Mouse (Mus musculus): ENCODE results near the gene Olfr905. TPM values are rescaled to one million over a fixed set of nuclear protein-coding genes. Genes with fewer than 3 reads are reported as not detected.

Gene Olfr905
- polyA plus RNA-seq (2014; fragmentation: Nextera tagmentation; extraction: Ambion mirVana) = not detected in 2 replicates

GRCm38 (mm10) chr9:38470807-38471206 lies at the start of gene Olfr905:
TSS of gene Olfr905 (plus strand) at chr9:38471107.
- no peaks in the 10 kb centered on the region for H3K36me3 ChIP-seq (ENCODE audit: control insufficient read depth, insufficient read depth, low read length)
- no peak within 1 kb of the TSS for H3K9ac ChIP-seq (ENCODE audit: low read depth, low read length)
- H3K4me2 ChIP-seq = no peak within 1 kb of the TSS
- no peaks in the 10 kb centered on the region for H3K9me3 ChIP-seq (ENCODE audit: control insufficient read depth, low read length)
- DNase-seq (ENCODE audit: low spot score) (no peak), ATAC-seq (replicated peaks; ENCODE audit: low FRiP score) (no peak)
- H3K27me3 ChIP-seq (replicated peaks; ENCODE audit: control insufficient read depth, insufficient read depth, low read length) = no peaks in the 10 kb centered on the region
- H3K4me3 ChIP-seq (ENCODE audit: low read depth, low read length) = no peak within 1 kb of the TSS
- H3K27ac ChIP-seq (ENCODE audit: low read depth, low read length) = no peak within 1 kb of the TSS
- no peaks in the 10 kb centered on the region for H3K4me1 ChIP-seq (replicated peaks; ENCODE audit: control insufficient read depth, insufficient read depth, low read length)

GRCm38 (mm10) chr9:38423801-38424200 lies 47.1 kb upstream of the Olfr905 start:
- Histone ChIP-seq H3K9me3 (ENCODE audit: control insufficient read depth, low read length) (no peaks in the 10 kb centered on the region; the same call in 1 of the 2 replicates), H3K27ac (ENCODE audit: low read depth, low read length) (no peak overlapping the region)

GRCm38 (mm10) chr9:38427026-38427425 lies 43.9 kb upstream of the Olfr905 start:
- DNase-seq (ENCODE audit: low spot score) (no peak), ATAC-seq (replicated peaks; ENCODE audit: low FRiP score) (no peak)
- Histone ChIP-seq H3K36me3 (ENCODE audit: control insufficient read depth, insufficient read depth, low read length) (no peaks in the 10 kb centered on the region), H3K27me3 (replicated peaks; ENCODE audit: control insufficient read depth, insufficient read depth, low read length) (no peaks in the 10 kb centered on the region), H3K9me3 (ENCODE audit: control insufficient read depth, low read length) (no peaks in the 10 kb centered on the region; the same call in 1 of the 2 replicates), H3K27ac (ENCODE audit: low read depth, low read length) (no peak overlapping the region), H3K9ac (ENCODE audit: low read depth, low read length) (no peak overlapping the region), H3K4me1 (replicated peaks; ENCODE audit: control insufficient read depth, insufficient read depth, low read length) (no peaks in the 10 kb centered on the region), H3K4me3 (ENCODE audit: low read depth, low read length) (no peak overlapping the region), H3K4me2 (no peak overlapping the region)
- WGBS = 27% methylated on average over 1 of the region's 1 CpGs

More at GRCm38 (mm10) chr9:38423801-38424200, 47.1 kb upstream of the Olfr905 start:
- ATAC-seq (replicated peaks; ENCODE audit: low FRiP score) (no peak), DNase-seq (ENCODE audit: low spot score) (no peak)
- Histone ChIP-seq H3K27me3 (replicated peaks; ENCODE audit: control insufficient read depth, insufficient read depth, low read length) (no peaks in the 10 kb centered on the region), H3K9ac (ENCODE audit: low read depth, low read length) (no peak overlapping the region), H3K4me3 (ENCODE audit: low read depth, low read length) (no peak overlapping the region), H3K36me3 (ENCODE audit: control insufficient read depth, insufficient read depth, low read length) (no peaks in the 10 kb centered on the region), H3K4me2 (no peak overlapping the region), H3K4me1 (replicated peaks; ENCODE audit: control insufficient read depth, insufficient read depth, low read length) (no peaks in the 10 kb centered on the region)

GRCm38 (mm10) chr9:38429155-38429554 lies 41.8 kb upstream of the Olfr905 start, which contains the start of gene Olfr901:
TSS of gene Olfr901 (plus strand) at chr9:38429455.
- H3K4me3 ChIP-seq (ENCODE audit: low read depth, low read length) = no peak within 1 kb of the TSS
- H3K36me3 ChIP-seq (ENCODE audit: control insufficient read depth, insufficient read depth, low read length) = no peaks in the 10 kb centered on the region
- H3K27me3 ChIP-seq (replicated peaks; ENCODE audit: control insufficient read depth, insufficient read depth, low read length) = no peaks in the 10 kb centered on the region
- no peak for DNase-seq (ENCODE audit: low spot score)
- no peak within 1 kb of the TSS for H3K27ac ChIP-seq (ENCODE audit: low read depth, low read length)
- ATAC-seq (replicated peaks; ENCODE audit: low FRiP score) = no peak
- 73% methylated on average over 1 of the region's 1 CpGs for WGBS
- no peak within 1 kb of the TSS for H3K4me2 ChIP-seq
- no peaks in the 10 kb centered on the region for H3K4me1 ChIP-seq (replicated peaks; ENCODE audit: control insufficient read depth, insufficient read depth, low read length)
- no peak within 1 kb of the TSS for H3K9ac ChIP-seq (ENCODE audit: low read depth, low read length)
- H3K9me3 ChIP-seq (ENCODE audit: control insufficient read depth, low read length) = no peaks in the 10 kb centered on the region; the same call in 1 of the 2 replicates

GRCm38 (mm10) chr9:38447352-38447751 lies 23.6 kb upstream of the Olfr905 start, which contains the start of gene Olfr902:
TSS of gene Olfr902 (plus strand) at chr9:38447652.
- Histone ChIP-seq H3K9me3 (ENCODE audit: control insufficient read depth, low read length) (no peaks in the 10 kb centered on the region), H3K4me1 (replicated peaks; ENCODE audit: control insufficient read depth, insufficient read depth, low read length) (no peaks in the 10 kb centered on the region), H3K4me2 (no peak within 1 kb of the TSS), H3K27ac (ENCODE audit: low read depth, low read length) (no peak within 1 kb of the TSS), H3K36me3 (ENCODE audit: control insufficient read depth, insufficient read depth, low read length) (no peaks in the 10 kb centered on the region), H3K9ac (ENCODE audit: low read depth, low read length) (no peak within 1 kb of the TSS), H3K27me3 (replicated peaks; ENCODE audit: control insufficient read depth, insufficient read depth, low read length) (no peaks in the 10 kb centered on the region), H3K4me3 (ENCODE audit: low read depth, low read length) (no peak within 1 kb of the TSS)
- DNase-seq (ENCODE audit: low spot score) = no peak
- ATAC-seq (replicated peaks; ENCODE audit: low FRiP score) = no peak
- 80% methylated on average over 5 of the region's 5 CpGs for WGBS

GRCm38 (mm10) chr9:38462844-38463243 lies 8.1 kb upstream of the Olfr905 start, which contains the start of gene Olfr904:
TSS of gene Olfr904 (plus strand) at chr9:38463144.
- Histone ChIP-seq H3K27me3 (replicated peaks; ENCODE audit: control insufficient read depth, insufficient read depth, low read length) (no peaks in the 10 kb centered on the region), H3K9me3 (ENCODE audit: control insufficient read depth, low read length) (no peaks in the 10 kb centered on the region), H3K4me3 (ENCODE audit: low read depth, low read length) (no peak within 1 kb of the TSS), H3K36me3 (ENCODE audit: control insufficient read depth, insufficient read depth, low read length) (no peaks in the 10 kb centered on the region), H3K4me2 (no peak within 1 kb of the TSS), H3K27ac (ENCODE audit: low read depth, low read length) (no peak within 1 kb of the TSS), H3K4me1 (replicated peaks; ENCODE audit: control insufficient read depth, insufficient read depth, low read length) (no peaks in the 10 kb centered on the region), H3K9ac (ENCODE audit: low read depth, low read length) (no peak within 1 kb of the TSS)
- ATAC-seq (replicated peaks; ENCODE audit: low FRiP score) = no peak
- no peak for DNase-seq (ENCODE audit: low spot score)

- Histone ChIP-seq H3K36me3 (ENCODE audit: control insufficient read depth, insufficient read depth, low read length) (no peaks in the 10 kb centered on the region), H3K9ac (ENCODE audit: low read depth, low read length) (no peak within 1 kb of the TSS), H3K4me1 (replicated peaks; ENCODE audit: control insufficient read depth, insufficient read depth, low read length) (no peaks in the 10 kb centered on the region), H3K4me2 (no peak within 1 kb of the TSS), H3K27ac (ENCODE audit: low read depth, low read length) (no peak within 1 kb of the TSS), H3K9me3 (ENCODE audit: control insufficient read depth, low read length) (no peaks in the 10 kb centered on the region), H3K4me3 (ENCODE audit: low read depth, low read length) (no peak within 1 kb of the TSS), H3K27me3 (replicated peaks; ENCODE audit: control insufficient read depth, insufficient read depth, low read length) (no peaks in the 10 kb centered on the region)
- ATAC-seq (replicated peaks; ENCODE audit: low FRiP score) (no peak), DNase-seq (ENCODE audit: low spot score) (no peak)
- WGBS = 78% methylated on average over 3 of the region's 3 CpGs
Observed at GRCm38 (mm10) chr9:38486785-38487184, 15.9 kb downstream of the Olfr905 start, which contains the start of gene Olfr906. TSS of gene Olfr906 (plus strand) at chr9:38487085.

- Histone ChIP-seq H3K9me3 (ENCODE audit: control insufficient read depth, low read length) (no peaks in the 10 kb centered on the region), H3K4me1 (replicated peaks; ENCODE audit: control insufficient read depth, insufficient read depth, low read length) (no peaks in the 10 kb centered on the region), H3K27me3 (replicated peaks; ENCODE audit: control insufficient read depth, insufficient read depth, low read length) (no peaks in the 10 kb centered on the region), H3K36me3 (ENCODE audit: control insufficient read depth, insufficient read depth, low read length) (no peaks in the 10 kb centered on the region), H3K9ac (ENCODE audit: low read depth, low read length) (no peak within 1 kb of the TSS), H3K4me3 (ENCODE audit: low read depth, low read length) (no peak within 1 kb of the TSS), H3K4me2 (no peak within 1 kb of the TSS), H3K27ac (ENCODE audit: low read depth, low read length) (no peak within 1 kb of the TSS)
- no peak for DNase-seq (ENCODE audit: low spot score)
- ATAC-seq (replicated peaks; ENCODE audit: low FRiP score) = no peak
- 75% methylated on average over 2 of the region's 2 CpGs for WGBS
Observed at GRCm38 (mm10) chr9:38495501-38495900, 24.6 kb downstream of the Olfr905 start, which contains the start of gene Olfr907. TSS of gene Olfr907 (plus strand) at chr9:38495801.

- no peaks in the 10 kb centered on the region for H3K36me3 ChIP-seq (ENCODE audit: control insufficient read depth, insufficient read depth, low read length)
- no peak for DNase-seq (ENCODE audit: low spot score)
- no peak overlapping the region for H3K4me2 ChIP-seq
- ATAC-seq (replicated peaks; ENCODE audit: low FRiP score) = no peak
- H3K27me3 ChIP-seq (replicated peaks; ENCODE audit: control insufficient read depth, insufficient read depth, low read length) = no peaks in the 10 kb centered on the region
- H3K9me3 ChIP-seq (ENCODE audit: control insufficient read depth, low read length) = no peaks in the 10 kb centered on the region
- no peak overlapping the region for H3K9ac ChIP-seq (ENCODE audit: low read depth, low read length)
- H3K4me3 ChIP-seq (ENCODE audit: low read depth, low read length) = no peak overlapping the region
- no peaks in the 10 kb centered on the region for H3K4me1 ChIP-seq (replicated peaks; ENCODE audit: control insufficient read depth, insufficient read depth, low read length)
- WGBS = 53% methylated on average over 2 of the region's 2 CpGs
- no peak overlapping the region for H3K27ac ChIP-seq (ENCODE audit: low read depth, low read length)
Observed at GRCm38 (mm10) chr9:38512353-38512752, 41.4 kb downstream of the Olfr905 start.

Measured in liver, embryonic 11.5 days (tissue).